Mouse (Mus musculus) adrenal gland, postnatal 36 days (tissue): ENCODE measurements at regions not wholly inside any gene's neighbourhood (a gene's known extent, or its start where the extent isn't known, plus 50 kb on each side); places are given as distances from the start of the nearest gene placed in this dataset.

Experiments used
- DNase-seq, 2 experiments: peaks; one replicate each; pipeline ENCODE4 v3.0.0; 2021; ENCODE audit warnings: mixed read lengths in 1 of 2

DNA sequence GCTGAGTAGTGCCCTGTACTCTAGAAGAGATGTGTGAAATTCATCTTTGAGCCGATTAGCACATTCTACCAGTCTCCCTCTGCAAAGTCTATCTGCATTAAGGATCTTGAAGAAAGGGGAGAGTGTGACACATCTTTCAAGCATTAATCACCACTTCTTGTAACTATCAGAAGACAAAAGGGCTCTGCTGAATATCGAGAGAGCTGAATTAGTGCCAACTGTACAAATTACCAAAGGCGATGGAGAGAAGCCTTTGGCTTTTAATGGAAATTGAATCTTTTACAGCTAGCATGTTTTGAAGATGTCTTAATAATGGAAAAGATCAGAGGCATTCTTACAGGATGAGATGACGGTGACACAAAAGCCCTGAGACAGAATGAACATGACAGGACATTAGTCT, 97.2 kb upstream of the Pam start:
- DNase-seq, result no peak

- no peak for DNase-seq
These were observed 96.6 kb upstream of the Pam start for GRCm38 (mm10) chr1:98192044-98192484.

DNA sequence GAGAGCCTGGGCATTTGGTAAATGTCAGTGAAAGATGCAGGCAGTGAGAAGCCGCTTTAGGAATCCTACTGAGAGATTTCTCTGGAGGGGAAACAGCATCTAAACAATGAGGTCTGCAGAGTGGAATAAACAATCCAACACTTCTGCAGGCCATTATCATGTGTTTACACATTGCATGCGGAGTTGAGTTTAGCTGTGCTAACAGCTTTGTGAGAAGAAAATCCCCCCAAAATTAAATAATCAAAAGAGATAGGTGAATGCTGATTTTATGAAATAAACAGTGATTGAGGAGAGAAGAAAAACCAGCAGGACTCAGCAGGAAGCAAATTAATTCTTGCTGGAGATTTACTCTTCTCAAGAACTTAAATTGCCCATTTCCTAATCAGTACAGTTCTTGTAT, 95.9 kb upstream of the Pam start:
- DNase-seq, result no peak

- DNase-seq, result peak; percentile 12 to 19
These were observed 95.3 kb upstream of the Pam start for GRCm38 (mm10) chr1:98190741-98191140.

GRCm38 (mm10) chr1:98189991-98190471, 94.6 kb upstream of the Pam start:
- peak; percentile 15 to 37 for DNase-seq

GRCm38 (mm10) chr1:98180372-98180771, 84.9 kb upstream of the Pam start:
- no peak for DNase-seq

- peak; percentile 66 to 78 for DNase-seq
These were observed 83.6 kb upstream of the Pam start for GRCm38 (mm10) chr1:98179030-98179429.

DNA sequence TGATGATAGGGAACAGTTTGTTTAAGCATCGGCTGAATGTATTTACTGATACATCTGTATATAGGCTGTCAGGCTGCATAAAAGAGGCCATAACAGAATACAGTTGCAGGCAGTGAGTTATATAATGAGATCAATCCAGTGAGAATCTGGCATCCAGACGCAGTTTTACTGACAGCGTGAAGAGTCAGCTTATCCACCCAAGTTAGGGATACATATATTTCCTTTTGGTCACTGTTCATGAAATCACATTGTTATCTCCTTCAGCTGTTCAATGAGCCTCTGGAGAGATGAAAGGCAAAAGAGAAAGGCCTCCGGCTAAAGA, 79.3 kb upstream of the Pam start:
- no peak for DNase-seq

DNA sequence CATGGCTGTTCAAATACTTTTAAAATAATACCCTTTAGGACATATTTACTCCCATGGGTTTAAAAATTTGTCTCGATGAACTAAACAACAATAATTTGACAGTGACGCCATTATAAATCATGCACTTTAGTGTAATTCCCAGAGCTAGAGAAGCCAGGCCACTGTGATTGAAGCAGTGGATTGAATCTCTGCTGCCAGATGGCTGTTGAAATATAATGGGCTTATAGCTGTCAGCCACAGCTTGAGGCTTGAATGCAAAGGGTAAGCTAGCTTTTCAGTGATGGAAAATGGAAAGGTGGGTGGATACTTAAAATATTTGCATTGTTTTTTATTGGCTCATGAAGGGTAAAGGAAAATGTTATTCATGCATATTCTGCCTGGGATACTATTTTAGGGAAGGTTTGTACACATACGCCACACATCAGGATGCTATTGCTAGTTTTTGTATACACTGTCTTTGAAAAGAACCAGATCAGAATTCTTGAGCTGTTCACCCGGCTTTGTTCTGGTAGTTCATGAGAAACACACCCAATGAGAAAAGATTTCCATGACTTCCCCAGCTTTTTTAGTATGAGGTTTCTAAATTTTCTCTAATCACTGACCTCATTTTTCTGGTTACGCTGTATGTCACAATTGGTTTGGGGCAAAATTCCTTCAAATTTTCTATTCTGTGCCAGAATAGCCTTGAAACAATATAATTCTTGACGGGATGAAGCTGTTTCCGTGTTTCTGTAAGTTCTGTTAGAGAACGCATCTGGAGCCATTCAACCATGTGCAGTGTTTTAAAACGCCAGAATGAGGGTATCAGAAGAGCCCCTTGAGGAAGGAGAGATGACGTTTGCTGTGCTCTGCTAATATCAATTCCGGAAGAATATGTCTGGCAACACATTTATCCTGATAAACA, 78.7 kb upstream of the Pam start:
- no peak for DNase-seq

- DNase-seq, result no peak
These were observed 78.0 kb upstream of the Pam start for GRCm38 (mm10) chr1:98173431-98173830.

- DNase-seq, result peak in 1 of 2 experiments; percentile 26
These were observed 75.8 kb upstream of the Pam start for GRCm38 (mm10) chr1:98171291-98171690.

DNA sequence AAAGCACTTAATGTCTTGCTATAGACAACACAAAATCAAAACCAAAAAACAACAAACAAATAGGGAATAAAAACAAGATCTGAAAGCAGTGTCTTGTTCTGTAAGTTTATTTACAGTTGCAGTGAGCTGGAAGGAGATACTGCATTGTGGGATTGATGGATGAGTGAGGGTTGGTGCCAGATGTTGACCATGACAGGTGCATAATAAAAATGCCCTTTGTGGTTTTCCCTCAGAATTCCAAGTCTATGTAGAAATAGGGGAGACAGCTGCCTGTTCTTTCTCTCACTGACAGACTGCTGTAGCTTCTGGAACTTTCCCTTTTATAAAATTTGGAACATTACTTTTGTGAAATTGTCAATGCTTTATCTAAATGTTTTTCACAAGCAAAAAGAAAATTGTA, 73.9 kb upstream of the Pam start:
- no peak for DNase-seq

- no peak for DNase-seq
These were observed 72.4 kb upstream of the Pam start for GRCm38 (mm10) chr1:98167800-98168199.

- no peak for DNase-seq
These were observed 67.1 kb upstream of the Pam start for GRCm38 (mm10) chr1:98162639-98162927.

- no peak for DNase-seq
These were observed 66.6 kb upstream of the Pam start for GRCm38 (mm10) chr1:98161882-98162638.

DNA sequence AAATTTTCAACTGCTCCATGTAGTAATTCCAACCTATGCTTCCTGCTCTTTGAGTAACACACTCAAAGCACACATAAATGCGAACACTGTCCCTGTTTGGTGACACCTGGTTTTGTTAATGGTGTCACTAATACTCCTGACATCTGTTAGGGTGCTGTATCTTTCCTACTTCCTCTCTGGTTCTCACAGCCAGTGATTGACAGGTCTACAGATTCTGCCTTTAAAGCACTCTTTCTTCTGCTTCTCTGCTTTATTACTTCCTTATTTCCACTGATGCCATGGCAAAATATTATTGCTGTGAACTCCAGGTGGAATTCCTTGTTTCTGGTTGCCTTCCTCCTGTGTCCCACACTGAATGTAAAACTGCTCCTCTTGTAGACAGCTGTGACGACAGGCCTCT, 63.5 kb upstream of the Pam start:
- DNase-seq, result no peak

DNA sequence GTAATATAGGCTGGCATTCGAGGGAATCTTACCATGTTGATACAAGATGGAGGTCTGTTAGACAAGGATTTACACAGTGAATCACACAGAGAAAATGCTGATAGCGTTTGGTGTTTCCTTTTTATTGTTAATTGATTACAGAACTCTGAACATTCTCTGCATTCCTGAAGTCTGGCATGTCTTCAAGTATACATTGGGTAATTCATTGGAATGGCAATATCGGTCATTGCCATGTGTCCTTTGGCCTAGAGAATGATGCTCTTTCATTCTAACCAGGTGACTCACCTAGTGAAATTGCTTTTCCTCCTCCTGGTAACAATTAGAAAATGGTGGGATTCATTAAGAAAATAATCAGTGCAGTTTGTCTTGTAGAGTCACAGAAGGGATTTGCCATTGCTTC, 51.9 kb upstream of the Pam start:
- DNase-seq, result no peak
